Mouse (Mus musculus) intestine, embryonic 14.5 days (tissue): Measurements from ENCODE around the gene Gpr21. TPM values are rescaled to one million over a fixed set of nuclear protein-coding genes. Genes with fewer than 3 reads are reported as not detected.
A peak's percentile ranks its signal among the peaks of the same experiment; 100 is the strongest.

ENCODE experiments used
- ATAC-seq: fragments of 200-750 bp; cut with Nextera tagmentation; replicated peaks from 2 replicates; pipeline ENCODE4 v1.8.0; 2017; ENCODE audit warnings: low read depth, moderate number of reproducible peaks, moderate TSS enrichment, moderate library complexity; ENCODE audit not compliant: low FRiP score, low TSS enrichment
- DNase-seq: peaks from one replicate; pipeline ENCODE4 v3.0.0-alpha.2; 2018; ENCODE audit warnings: low spot score
- H3K27ac ChIP-seq: fragments of 300-500 bp; sonication (generic); 2 replicates; pipeline ENCODE4 v1.5.1; 2014; ENCODE audit warnings: low read depth, mild to moderate bottlenecking, control low read depth
- H3K27me3 ChIP-seq: fragments of 300-500 bp; sonication (generic); replicated peaks from 2 replicates; pipeline ENCODE4 v1.6.1; 2014; ENCODE audit warnings: low read length, control low read depth; ENCODE audit not compliant: control insufficient read depth, insufficient read depth
- H3K36me3 ChIP-seq: fragments of 300-500 bp; sonication (generic); 2 replicates; pipeline ENCODE4 v1.6.1; 2014; ENCODE audit warnings: low read length, control low read depth; ENCODE audit not compliant: control insufficient read depth, insufficient read depth
- H3K4me1 ChIP-seq: fragments of 300-500 bp; sonication (generic); replicated peaks from 2 replicates; pipeline ENCODE4 v1.6.1; 2014; ENCODE audit warnings: low read length, control low read depth, mixed read lengths; ENCODE audit not compliant: control insufficient read depth, insufficient read depth
- H3K4me2 ChIP-seq: fragments of 300-500 bp; sonication (generic); 2 replicates; pipeline ENCODE4 v1.6.1; 2014; ENCODE audit warnings: low read length
- H3K4me3 ChIP-seq: fragments of 300-500 bp; sonication (generic); 2 replicates; pipeline ENCODE4 v1.5.1; 2014; ENCODE audit warnings: low read depth, low read length, control low read depth, mixed read lengths
- H3K9ac ChIP-seq: fragments of 300-500 bp; sonication (generic); 2 replicates; pipeline ENCODE4 v1.6.1; 2014; ENCODE audit warnings: mild to moderate bottlenecking, low read length
- H3K9me3 ChIP-seq: fragments of 300-500 bp; sonication (generic); 2 replicates; pipeline ENCODE4 v1.6.1; 2016; ENCODE audit warnings: low read length, control low read depth; ENCODE audit not compliant: control insufficient read depth
- WGBS: fragments of 180-500 bp; shearing (Covaris S2); extraction: QIAGEN DNeasy Blood & Tissue Kit; methylation state at CpG from one replicate; pipeline ENCODE4 v1.1.7; 2014; 5-methylcytosine and 5-hydroxymethylcytosine counted together
- polyA plus RNA-seq: library from polyadenylated mRNA; unstranded; fragments of >200 nt; fragmentation: Nextera tagmentation; extraction: Ambion mirVana; gene quantifications from 2 replicates; pipeline ENCODE4 v1.2.1, GENCODE M21; 2014

Gpr21 gene
- polyA plus RNA-seq, 1 experiment from 2014 or later: 2.6 TPM

GRCm38 (mm10) chr2:37549346-37550012, 33.3 kb downstream of the Gpr21 start:
- DNase-seq: no peak
- peaks cover 86% of the 10 kb centered on the region for H3K36me3 ChIP-seq
- H3K27ac ChIP-seq: no peak overlapping the region

GRCm38 (mm10) chr2:37556366-37556765, 40.2 kb downstream of the Gpr21 start:
- ATAC-seq: no peak
- DNase-seq: no peak
- Histone ChIP-seq H3K27me3 (no peaks in the 10 kb centered on the region), H3K4me1 (no peaks in the 10 kb centered on the region), H3K9me3 (0 out of 2 replicates have a peak, but pooled peaks cover 2% of the 10 kb centered on the region), H3K36me3 (peaks cover 97% of the 10 kb centered on the region), H3K27ac (no peak overlapping the region), H3K4me2 (no peak overlapping the region), H3K9ac (no peak overlapping the region), H3K4me3 (no peak overlapping the region)
- 82% methylated on average over 2 of the region's 2 CpGs for WGBS

More at GRCm38 (mm10) chr2:37549346-37550012, 33.3 kb downstream of the Gpr21 start:
- no peak overlapping the region for H3K9ac ChIP-seq
- no peak overlapping the region for H3K4me2 ChIP-seq
- WGBS: 86% methylated on average over 1 of the region's 1 CpGs
- no peak overlapping the region for H3K4me3 ChIP-seq
- no peak for ATAC-seq
- H3K9me3 ChIP-seq: 0 out of 2 replicates have a peak, but pooled peaks cover under 1% of the 10 kb centered on the region
- no peaks in the 10 kb centered on the region for H3K4me1 ChIP-seq
- H3K27me3 ChIP-seq: no peaks in the 10 kb centered on the region

- H3K27ac ChIP-seq: no peak overlapping the region
- DNase-seq: no peak
- 57% methylated on average over 2 of the region's 2 CpGs for WGBS
- no peak overlapping the region for H3K4me2 ChIP-seq
- peaks cover 90% of the 10 kb centered on the region for H3K36me3 ChIP-seq
- H3K9me3 ChIP-seq: no peaks in the 10 kb centered on the region
- no peaks in the 10 kb centered on the region for H3K27me3 ChIP-seq
- H3K9ac ChIP-seq: no peak overlapping the region
- no peaks in the 10 kb centered on the region for H3K4me1 ChIP-seq
- no peak for ATAC-seq
- no peak overlapping the region for H3K4me3 ChIP-seq
Observed at GRCm38 (mm10) chr2:37565579-37565978, 49.4 kb downstream of the Gpr21 start.

GRCm38 (mm10) chr2:37566035-37566434, 49.9 kb downstream of the Gpr21 start:
- no peak for ATAC-seq
- H3K4me3 ChIP-seq: no peak overlapping the region
- H3K4me1 ChIP-seq: no peaks in the 10 kb centered on the region
- no peak overlapping the region for H3K9ac ChIP-seq
- H3K27ac ChIP-seq: no peak overlapping the region
- H3K27me3 ChIP-seq: no peaks in the 10 kb centered on the region
- peaks cover 86% of the 10 kb centered on the region for H3K36me3 ChIP-seq
- no peaks in the 10 kb centered on the region for H3K9me3 ChIP-seq
- DNase-seq: no peak
- no peak overlapping the region for H3K4me2 ChIP-seq
- 28% methylated on average over 1 of the region's 1 CpGs for WGBS

GRCm38 (mm10) chr2:37569888-37570287, 53.8 kb downstream of the Gpr21 start:
- ATAC-seq: peak; percentile 36
- H3K4me3 ChIP-seq: no peak overlapping the region
- no peak overlapping the region for H3K27ac ChIP-seq
- H3K4me1 ChIP-seq: no peaks in the 10 kb centered on the region
- DNase-seq: no peak
- H3K9me3 ChIP-seq: no peaks in the 10 kb centered on the region
- H3K4me2 ChIP-seq: no peak overlapping the region
- no peaks in the 10 kb centered on the region for H3K27me3 ChIP-seq
- peaks cover 51% of the 10 kb centered on the region for H3K36me3 ChIP-seq
- whole genome bisulfite sequencing: 74% methylated on average over 5 of the region's 5 CpGs
- no peak overlapping the region for H3K9ac ChIP-seq

Other genes starting within 250 kb of the Gpr21 start
- gene Olfr368, start 189.8 kb upstream of the Gpr21 start, polyA plus RNA-seq: not detected in 2 replicates
- gene Pdcl, start 157.0 kb upstream of the Gpr21 start, polyA plus RNA-seq: 39.5 and 44.2 TPM in 2 replicates
- gene Rc3h2, start 93.4 kb upstream of the Gpr21 start, polyA plus RNA-seq: 16.4 and 19.1 TPM in 2 replicates
- gene Zbtb26, start 73.2 kb upstream of the Gpr21 start, polyA plus RNA-seq: 7.0 and 9.8 TPM in 2 replicates
- gene Zbtb6, start 73.2 kb upstream of the Gpr21 start, polyA plus RNA-seq: 3.8 and 4.8 TPM in 2 replicates
- 42.5 and 44.6 TPM in 2 replicates for gene Rabgap1, start 73.1 kb upstream of the Gpr21 start, polyA plus RNA-seq
- gene Strbp, start 187.5 kb downstream of the Gpr21 start, polyA plus RNA-seq: 47.3 and 48.3 TPM in 2 replicates